Mouse (Mus musculus) stomach, postnatal 0 days (tissue): Measurements from ENCODE around the gene Klk1b11. TPM values are rescaled to one million over a fixed set of nuclear protein-coding genes. Genes with fewer than 3 reads are reported as not detected.
"Not testable (repeated sequence)": the region's sequence is repeated elsewhere in the genome, so short reads cannot be mapped to it uniquely, and the experiment has no call there.

Experiments used
- ATAC-seq: fragments of 200-750 bp; cut with Nextera tagmentation; 2 replicates; pipeline ENCODE4 v1.8.0; 2017; ENCODE audit not compliant: low FRiP score, low TSS enrichment
- DNase-seq: peaks from one replicate; pipeline ENCODE4 v3.0.0-alpha.2; 2016; ENCODE audit warnings: low spot score
- H3K27ac ChIP-seq: fragments of 300-500 bp; sonication (generic); replicated peaks from 2 replicates; pipeline ENCODE4 v1.5.1; 2014; ENCODE audit warnings: mild to moderate bottlenecking, control low read depth
- H3K27me3 ChIP-seq: fragments of 300-500 bp; sonication (generic); 2 replicates; pipeline ENCODE4 v1.6.1; 2014; ENCODE audit warnings: low read length; ENCODE audit not compliant: control insufficient read depth, insufficient read depth
- H3K36me3 ChIP-seq: fragments of 300-500 bp; sonication (generic); 2 replicates; pipeline ENCODE4 v1.6.1; 2014; ENCODE audit warnings: low read length, mixed read lengths; ENCODE audit not compliant: control insufficient read depth, insufficient read depth
- H3K4me1 ChIP-seq: fragments of 300-500 bp; sonication (generic); replicated peaks from 2 replicates; pipeline ENCODE4 v1.6.1; 2014; ENCODE audit warnings: antibody characterized with exemption; ENCODE audit not compliant: control insufficient read depth, insufficient read depth
- H3K4me2 ChIP-seq: fragments of 300-500 bp; sonication (generic); replicated peaks from 2 replicates; pipeline ENCODE4 v1.6.1; 2014; ENCODE audit warnings: low read depth, mild to moderate bottlenecking, control low read depth, moderate library complexity
- H3K4me3 ChIP-seq: fragments of 300-500 bp; sonication (generic); 2 replicates; pipeline ENCODE4 v1.5.1; 2014; ENCODE audit warnings: low read depth, low read length, control low read depth
- H3K9ac ChIP-seq: fragments of 300-500 bp; sonication (generic); 2 replicates; pipeline ENCODE4 v1.6.1; 2014; ENCODE audit warnings: mild to moderate bottlenecking, low read length, control low read depth, mixed read lengths
- H3K9me3 ChIP-seq: fragments of 300-500 bp; sonication (generic); 2 replicates; pipeline ENCODE4 v1.6.1; 2016; ENCODE audit warnings: low read length; ENCODE audit not compliant: control insufficient read depth
- CTCF ChIP-seq: IDR thresholded peaks from 2 replicates; pipeline ENCODE4 v1.5.1; 2016; ENCODE audit warnings: antibody characterized with exemption, low read depth, mild to moderate bottlenecking, moderate library complexity
- EP300 ChIP-seq: optimal IDR thresholded peaks from 2 replicates; pipeline ENCODE3; 2016; ENCODE audit warnings: antibody characterized with exemption
- WGBS: fragments of 180-500 bp; shearing (Covaris S2); extraction: QIAGEN DNeasy Blood & Tissue Kit; methylation state at CpG from one replicate; pipeline ENCODE4 v1.1.7; 2014; 5-methylcytosine and 5-hydroxymethylcytosine counted together
- polyA plus RNA-seq: library from polyadenylated mRNA; unstranded; fragments of >200 nt; fragmentation: Nextera tagmentation; extraction: Ambion mirVana; gene quantifications from 2 replicates; pipeline ENCODE4 v1.2.1, GENCODE M21; 2015

Gene Klk1b11
- not detected in 2 replicates for polyA plus RNA-seq

GRCm38 (mm10) chr7:43995577-43995976 lies at the start of gene Klk1b11:
Klk1b11 (plus strand) TSS chr7:43995877.
- H3K9me3 ChIP-seq, H3K27me3 ChIP-seq, H3K4me1 ChIP-seq, H3K27ac ChIP-seq, DNase-seq, H3K9ac ChIP-seq, H3K4me2 ChIP-seq, H3K36me3 ChIP-seq, ATAC-seq, H3K4me3 ChIP-seq: not testable (repeated sequence)
- WGBS: 65% methylated on average over 4 of the region's 4 CpGs

GRCm38 (mm10) chr7:43950364-43950763 lies 45.3 kb upstream of the Klk1b11 start, which contains the start of gene Klk1b8:
Klk1b8 (plus strand) TSS chr7:43950664.
- H3K27ac ChIP-seq: no peak within 1 kb of the TSS
- no peaks in the 10 kb centered on the region for H3K4me1 ChIP-seq
- no peak within 1 kb of the TSS for H3K4me2 ChIP-seq
- no peaks in the 10 kb centered on the region for H3K36me3 ChIP-seq
- H3K4me3 ChIP-seq: no peak within 1 kb of the TSS
- TF ChIP-seq CTCF: no peak
- TF ChIP-seq EP300: no peak
- no peak for ATAC-seq
- H3K27me3 ChIP-seq: no peaks in the 10 kb centered on the region
- no peak for DNase-seq
- WGBS: 73% methylated on average over 2 of the region's 2 CpGs
- H3K9ac ChIP-seq: no peak within 1 kb of the TSS
- no peaks in the 10 kb centered on the region for H3K9me3 ChIP-seq

- H3K9me3 ChIP-seq: no peaks in the 10 kb centered on the region
- 58% methylated on average over 4 of the region's 4 CpGs for WGBS
- no peak overlapping the region for H3K4me3 ChIP-seq
- no peaks in the 10 kb centered on the region for H3K36me3 ChIP-seq
- TF ChIP-seq EP300 (no peak), CTCF (no peak)
- H3K27ac ChIP-seq: no peak overlapping the region
- no peak overlapping the region for H3K9ac ChIP-seq
- no peak overlapping the region for H3K4me2 ChIP-seq
- ATAC-seq (no peak), DNase-seq (no peak)
- no peaks in the 10 kb centered on the region for H3K27me3 ChIP-seq
- H3K4me1 ChIP-seq: no peaks in the 10 kb centered on the region
These were observed 43.0 kb upstream of the Klk1b11 start for GRCm38 (mm10) chr7:43952703-43953102.

GRCm38 (mm10) chr7:43966451-43966850 lies 29.2 kb upstream of the Klk1b11 start, which contains the start of gene Klk1b1:
Klk1b1 (plus strand) TSS chr7:43966751.
- Histone ChIP-seq H3K36me3 (no peaks in the 10 kb centered on the region), H3K27ac (no peak within 1 kb of the TSS), H3K4me3 (no peak within 1 kb of the TSS), H3K9me3 (no peaks in the 10 kb centered on the region), H3K4me2 (no peak within 1 kb of the TSS), H3K9ac (no peak within 1 kb of the TSS), H3K27me3 (no peaks in the 10 kb centered on the region), H3K4me1 (no peaks in the 10 kb centered on the region)
- ATAC-seq (no peak), DNase-seq (no peak)
- TF ChIP-seq EP300: no peak
- TF ChIP-seq CTCF: no peak
- WGBS: 57% methylated on average over 3 of the region's 3 CpGs

- Histone ChIP-seq H3K4me1 (no peaks in the 10 kb centered on the region), H3K27me3 (no peaks in the 10 kb centered on the region), H3K4me3 (no peak overlapping the region), H3K27ac (no peak overlapping the region), H3K9me3 (no peaks in the 10 kb centered on the region), H3K4me2 (no peak overlapping the region), H3K9ac (no peak overlapping the region), H3K36me3 (no peaks in the 10 kb centered on the region)
- TF ChIP-seq EP300: no peak
- TF ChIP-seq CTCF: no peak
- ATAC-seq: no peak
- 75% methylated on average over 3 of the region's 3 CpGs for WGBS
- DNase-seq: no peak
These were observed 28.6 kb upstream of the Klk1b11 start for GRCm38 (mm10) chr7:43967058-43967457.

- Histone ChIP-seq H3K4me3 (no peak overlapping the region), H3K4me2 (no peak overlapping the region), H3K9ac (no peak overlapping the region), H3K9me3 (no peaks in the 10 kb centered on the region), H3K27ac (no peak overlapping the region), H3K27me3 (no peaks in the 10 kb centered on the region), H3K4me1 (no peaks in the 10 kb centered on the region), H3K36me3 (no peaks in the 10 kb centered on the region)
- TF ChIP-seq CTCF (no peak), EP300 (no peak)
- 82% methylated on average over 2 of the region's 2 CpGs for WGBS
- ATAC-seq (no peak), DNase-seq (no peak)
These were observed 28.1 kb upstream of the Klk1b11 start for GRCm38 (mm10) chr7:43967612-43968011.

GRCm38 (mm10) chr7:43975761-43976160 lies 19.9 kb upstream of the Klk1b11 start, which contains the start of gene Klk1b9:
Klk1b9 (plus strand) TSS chr7:43976061.
- H3K9me3 ChIP-seq, ATAC-seq: not testable (repeated sequence)
- 71% methylated on average over 1 of the region's 1 CpGs for WGBS

More at GRCm38 (mm10) chr7:43975761-43976160, 19.9 kb upstream of the Klk1b11 start, which contains the start of gene Klk1b9:
- H3K27ac ChIP-seq, H3K4me1 ChIP-seq, H3K27me3 ChIP-seq, DNase-seq, H3K9ac ChIP-seq, H3K36me3 ChIP-seq, H3K4me2 ChIP-seq, H3K4me3 ChIP-seq: not testable (repeated sequence)
